Mouse (Mus musculus) lung, adult 10 weeks (tissue): ENCODE data around the gene Il17c. TPM values are rescaled to one million over a fixed set of nuclear protein-coding genes. Genes with fewer than 3 reads are reported as not detected.

Experiments
- polyA plus RNA-seq: library from polyadenylated mRNA; stranded (reverse); fragments of 350-450 nt; fragmentation: Illumina TruSeq; extraction: RNeasy Lipid Tissue Mini Kit (QIAGEN cat#74804); gene quantifications from one replicate; pipeline ENCODE4 v1.2.3, GENCODE M21; 2014; ENCODE audit warnings: low read depth, low replicate concordance; ENCODE audit not compliant: insufficient read depth

Il17c gene
- not detected for polyA plus RNA-seq

GRCm38 (mm10) chr8:122421376-122422070, at the start of gene Il17c:
Gene Il17c, plus strand, starts transcription at chr8:122422020.

GRCm38 (mm10) chr8:122376365-122377231, 45.2 kb upstream of the Il17c start, which contains the start of gene Zc3h18:
Gene Zc3h18, plus strand, starts transcription at chr8:122376609.

GRCm38 (mm10) chr8:122432443-122433268, 10.8 kb downstream of the Il17c start, which contains the start of gene Cyba:
Gene Cyba, minus strand, starts transcription at chr8:122432930.

GRCm38 (mm10) chr8:122443262-122444006, 21.6 kb downstream of the Il17c start, which contains the start of gene Mvd:
Gene Mvd, minus strand, starts transcription at chr8:122443422.

GRCm38 (mm10) chr8:122460524-122461472, 39.0 kb downstream of the Il17c start, which contains the start of gene Snai3:
Gene Snai3, minus strand, starts transcription at chr8:122460733.

Other genes starting within 250 kb of the Il17c start
- gene Zfpm1, start 139.9 kb upstream of the Il17c start, polyA plus RNA-seq: 5.1 TPM
- not detected for gene Trhr2, start 61.3 kb upstream of the Il17c start, polyA plus RNA-seq
- 12.5 TPM for gene Zc3h18, start 45.4 kb upstream of the Il17c start, polyA plus RNA-seq
- gene Cyba, start 10.9 kb downstream of the Il17c start, polyA plus RNA-seq: 309 TPM
- 15.7 TPM for gene Mvd, start 21.4 kb downstream of the Il17c start, polyA plus RNA-seq
- 0.38 TPM for gene Snai3, start 38.7 kb downstream of the Il17c start, polyA plus RNA-seq
- 25.3 TPM for gene Rnf166, start 54.0 kb downstream of the Il17c start, polyA plus RNA-seq
- 12.7 TPM for gene Ctu2, start 54.1 kb downstream of the Il17c start, polyA plus RNA-seq
- 35.9 TPM for gene Piezo1, start 129.3 kb downstream of the Il17c start, polyA plus RNA-seq
- gene Cdt1, start 146.0 kb downstream of the Il17c start, polyA plus RNA-seq: 5.7 TPM
- gene Aprt, start 154.9 kb downstream of the Il17c start, polyA plus RNA-seq: 101 TPM
- gene Galns, start 189.4 kb downstream of the Il17c start, polyA plus RNA-seq: 6.9 TPM
- 63.9 TPM for gene Trappc2l, start 189.6 kb downstream of the Il17c start, polyA plus RNA-seq
- gene Pabpn1l, start 200.7 kb downstream of the Il17c start, polyA plus RNA-seq: 0.21 TPM